ENCODE assay signal across 22 mouse cellular contexts in genomic region chr7:118376590-118376989, GRCm38 (mm10).
"Had no signal": no experiment of that assay in that cellular context is flagged by ENCODE, and none has a peak within 500 bp of the region (broad histone marks: within the 10 kb centered on the region; RNA-seq: fewer than 3 reads in every experiment).

No protein-coding gene starts in this region.

- DNase-seq: forebrain, postnatal 0 days; gastrocnemius, postnatal 14 days; gastrocnemius, postnatal 36 days; kidney, adult 11 months; kidney, adult 2 months; kidney, adult 9 months; kidney, postnatal 14 days; kidney, postnatal 36 days; layer of hippocampus, adult 9-11 months; layer of hippocampus, postnatal 36 days; left cerebral cortex, postnatal 4 days had no signal

- H3K27ac ChIP-seq: heart, embryonic 13.5 days; heart, embryonic 15.5 days; hindbrain, embryonic 13.5 days; hindbrain, embryonic 15.5 days; hindbrain, postnatal 0 days; kidney, embryonic 15.5 days; kidney, postnatal 0 days; limb, embryonic 13.5 days; limb, embryonic 15.5 days; liver, embryonic 12.5 days; liver, embryonic 14.5 days had no signal

- H3K4me3 ChIP-seq: heart, embryonic 13.5 days; heart, embryonic 15.5 days; hindbrain, embryonic 13.5 days; hindbrain, embryonic 15.5 days; kidney, embryonic 15.5 days; limb, embryonic 13.5 days; limb, embryonic 15.5 days; liver, embryonic 12.5 days had no signal

- H3K36me3 ChIP-seq: heart, embryonic 13.5 days; heart, embryonic 15.5 days; hindbrain, embryonic 13.5 days; hindbrain, embryonic 15.5 days; kidney, embryonic 15.5 days; limb, embryonic 13.5 days; limb, embryonic 15.5 days; liver, embryonic 12.5 days had no signal

- H3K27me3 ChIP-seq: heart, embryonic 13.5 days; heart, embryonic 15.5 days; hindbrain, embryonic 13.5 days; hindbrain, embryonic 15.5 days; kidney, embryonic 15.5 days; limb, embryonic 13.5 days; limb, embryonic 15.5 days; liver, embryonic 12.5 days had no signal

- H3K4me1 ChIP-seq: heart, embryonic 13.5 days; heart, embryonic 15.5 days; hindbrain, embryonic 13.5 days; hindbrain, embryonic 15.5 days; kidney, embryonic 15.5 days; limb, embryonic 13.5 days; limb, embryonic 15.5 days; liver, embryonic 12.5 days had no signal

- H3K9me3 ChIP-seq: heart, embryonic 13.5 days; heart, embryonic 15.5 days; hindbrain, embryonic 13.5 days; hindbrain, embryonic 15.5 days; kidney, embryonic 15.5 days; limb, embryonic 13.5 days; limb, embryonic 15.5 days; liver, embryonic 12.5 days had no signal
